Mouse (Mus musculus) embryonic facial prominence, embryonic 15.5 days (tissue): ENCODE data around the gene Snx20. TPM values are rescaled to one million over a fixed set of nuclear protein-coding genes. Genes with fewer than 3 reads are reported as not detected.

Experiments
- ATAC-seq: fragments of 200-750 bp; cut with Nextera tagmentation; 2 replicates; pipeline ENCODE4 v1.8.0; 2017; ENCODE audit warnings: low read depth, moderate TSS enrichment; ENCODE audit not compliant: insufficient number of reproducible peaks, low FRiP score, low TSS enrichment
- H3K27ac ChIP-seq: fragments of 300-500 bp; sonication (generic); replicated peaks from 2 replicates; pipeline ENCODE4 v1.5.1; 2015; ENCODE audit warnings: mild to moderate bottlenecking, inconsistent platforms
- H3K27me3 ChIP-seq: fragments of 300-500 bp; sonication (generic); 2 replicates; pipeline ENCODE4 v1.6.1; 2015; ENCODE audit warnings: inconsistent platforms
- H3K36me3 ChIP-seq: fragments of 300-500 bp; sonication (generic); 2 replicates; pipeline ENCODE4 v1.6.1; 2015; ENCODE audit warnings: mild to moderate bottlenecking, inconsistent platforms
- H3K4me1 ChIP-seq: fragments of 300-500 bp; sonication (generic); 2 replicates; pipeline ENCODE4 v1.6.1; 2015; ENCODE audit warnings: inconsistent platforms
- H3K4me2 ChIP-seq: fragments of 300-500 bp; sonication (generic); replicated peaks from 2 replicates; pipeline ENCODE4 v1.6.1; 2015; ENCODE audit warnings: mild to moderate bottlenecking, inconsistent platforms
- H3K4me3 ChIP-seq: fragments of 300-500 bp; sonication (generic); replicated peaks from 2 replicates; pipeline ENCODE4 v1.5.1; 2015; ENCODE audit warnings: mild to moderate bottlenecking, inconsistent platforms
- H3K9ac ChIP-seq: fragments of 300-500 bp; sonication (generic); 2 replicates; pipeline ENCODE4 v1.6.1; 2015; ENCODE audit warnings: inconsistent platforms
- H3K9me3 ChIP-seq: fragments of 300-500 bp; sonication (generic); replicated peaks from 2 replicates; pipeline ENCODE4 v1.6.1; 2016; ENCODE audit warnings: inconsistent platforms
- WGBS: fragments of 180-500 bp; shearing (Covaris S2); methylation state at CpG from one replicate; pipeline ENCODE4 v1.1.7; 2015; 5-methylcytosine and 5-hydroxymethylcytosine counted together
- polyA plus RNA-seq: library from polyadenylated mRNA; unstranded; fragments of >200 nt; fragmentation: Nextera tagmentation; extraction: Ambion mirVana; gene quantifications from 2 replicates; pipeline ENCODE4 v1.2.1, GENCODE M21; 2015

The Snx20 gene
- 3.2 and 3.4 TPM in 2 replicates for polyA plus RNA-seq

DNA sequence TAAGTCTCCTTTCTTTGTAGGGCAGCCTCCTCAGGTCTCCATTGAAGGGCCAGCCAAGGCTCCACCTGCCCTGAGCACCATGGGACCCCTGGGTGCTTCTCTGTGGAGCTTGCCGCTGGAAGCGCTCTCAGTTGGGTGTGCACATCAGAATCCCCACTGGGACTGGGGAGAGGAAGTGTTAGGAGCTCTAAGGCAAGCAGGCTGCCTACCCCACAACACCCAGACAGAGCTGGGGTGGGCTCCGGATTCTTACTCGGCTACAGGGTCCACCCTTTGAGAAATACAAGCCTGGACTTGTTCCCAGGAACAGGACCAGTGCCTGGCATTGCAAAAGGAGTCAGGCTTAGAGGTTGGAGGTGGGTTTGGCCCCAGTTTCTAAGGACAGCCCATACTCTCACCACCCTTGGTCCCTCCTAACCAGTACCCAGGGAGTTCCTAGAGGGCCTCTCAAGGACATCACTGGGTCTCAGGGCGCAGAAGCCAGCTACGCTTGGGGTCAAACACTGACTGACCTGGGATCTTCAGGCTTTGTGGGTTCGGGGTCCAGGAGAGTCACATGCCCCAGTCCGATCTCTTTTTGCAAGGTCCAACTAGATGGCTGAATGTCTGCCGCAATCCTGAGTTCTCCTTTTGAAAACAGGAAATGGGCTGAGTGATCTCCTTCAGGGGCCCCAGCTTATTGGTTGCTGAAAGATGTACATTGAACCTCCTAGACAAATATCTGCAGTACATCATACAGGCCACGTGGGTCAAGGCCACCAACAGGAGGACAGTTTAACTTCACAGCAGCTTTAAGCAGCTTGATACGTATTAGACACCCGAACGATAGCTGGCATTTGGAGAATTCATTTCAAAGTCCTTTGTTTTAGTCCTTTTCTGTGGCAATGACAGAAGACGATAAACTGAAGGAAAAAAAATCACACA is at the start of gene Snx20:
Gene Snx20 (minus strand): TSS at position 655 of the 924 bp plus-strand sequence.
- Histone ChIP-seq H3K27ac (no peak within 1 kb of the TSS), H3K4me1 (0 out of 2 replicates have a peak, but pooled peaks cover 6% of the 10 kb centered on the region), H3K9ac (no peak within 1 kb of the TSS), H3K9me3 (no peaks in the 10 kb centered on the region), H3K27me3 (no peaks in the 10 kb centered on the region), H3K4me3 (peak within 1 kb of the TSS; percentile 3; the same call in 1 of the 2 replicates), H3K4me2 (no peak within 1 kb of the TSS), H3K36me3 (no peaks in the 10 kb centered on the region)
- 68% methylated on average over 14 of the region's 14 CpGs for WGBS
- no peak for ATAC-seq

DNA sequence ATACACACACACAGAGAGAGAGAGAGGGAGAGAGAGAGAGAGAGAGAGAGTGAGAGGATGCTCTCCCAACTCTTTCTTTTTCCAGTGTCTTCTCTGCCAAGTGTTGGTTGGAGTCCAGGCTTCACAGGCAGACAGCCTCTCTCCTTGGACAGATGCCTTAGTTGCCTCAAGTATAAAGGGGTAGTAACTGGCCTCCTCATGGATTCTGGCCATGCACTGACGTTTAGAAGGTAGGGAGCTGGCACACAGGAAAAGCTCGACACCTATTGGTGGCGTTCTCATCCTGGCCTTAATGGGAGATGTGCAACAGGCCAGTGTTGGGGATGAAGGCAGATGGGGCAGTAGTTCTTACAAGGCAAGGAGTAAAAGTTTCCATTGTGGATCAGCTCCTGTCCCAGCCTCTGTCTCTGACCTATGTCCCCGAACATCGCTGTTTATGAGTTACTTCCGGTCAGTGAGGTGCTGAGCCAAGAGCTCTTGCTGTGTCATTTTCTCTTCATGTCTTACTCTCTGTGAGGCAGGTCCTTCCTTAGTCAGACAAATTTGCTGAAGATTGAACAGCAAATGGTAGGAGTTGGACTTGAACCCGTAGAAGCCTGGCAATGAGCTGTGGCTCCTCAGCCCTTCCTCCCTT is 47.8 kb upstream of the Snx20 start:
- H3K27ac ChIP-seq, result no peak overlapping the region
- WGBS, result 80% methylated on average over 7 of the region's 7 CpGs
- H3K4me2 ChIP-seq, result no peak overlapping the region
- ATAC-seq, result no peak
- no peaks in the 10 kb centered on the region for H3K9me3 ChIP-seq
- no peak overlapping the region for H3K4me3 ChIP-seq
- H3K4me1 ChIP-seq, result peaks cover 8% of the 10 kb centered on the region; the same call in 1 of the 2 replicates
- no peaks in the 10 kb centered on the region for H3K27me3 ChIP-seq
- no peaks in the 10 kb centered on the region for H3K36me3 ChIP-seq
- no peak overlapping the region for H3K9ac ChIP-seq

DNA sequence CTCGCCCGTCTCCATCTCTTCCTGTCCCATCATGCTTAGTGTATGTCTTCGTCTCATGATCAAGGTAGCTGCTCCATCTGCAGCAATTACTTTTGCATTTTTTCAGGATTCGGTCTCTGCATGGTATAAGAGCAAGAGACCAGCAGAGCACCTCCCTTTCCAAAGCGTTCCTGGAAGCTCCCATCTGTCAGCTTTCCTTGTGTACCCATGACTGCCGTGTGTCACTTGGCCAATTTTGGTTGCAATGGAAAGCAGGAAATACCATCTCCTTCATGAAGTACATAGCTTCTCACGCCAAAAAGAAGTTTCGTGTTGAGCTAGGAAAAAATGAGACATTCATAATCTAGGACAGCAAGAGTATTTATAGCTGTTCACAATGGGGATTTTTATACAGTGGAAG is 45.1 kb upstream of the Snx20 start:
- Histone ChIP-seq H3K4me1 (peaks cover 15% of the 10 kb centered on the region), H3K36me3 (no peaks in the 10 kb centered on the region), H3K4me3 (no peak overlapping the region), H3K27me3 (no peaks in the 10 kb centered on the region), H3K4me2 (no peak overlapping the region), H3K9me3 (no peaks in the 10 kb centered on the region), H3K9ac (no peak overlapping the region), H3K27ac (no peak overlapping the region)
- WGBS, result 70% methylated on average over 8 of the region's 8 CpGs
- no peak for ATAC-seq

DNA sequence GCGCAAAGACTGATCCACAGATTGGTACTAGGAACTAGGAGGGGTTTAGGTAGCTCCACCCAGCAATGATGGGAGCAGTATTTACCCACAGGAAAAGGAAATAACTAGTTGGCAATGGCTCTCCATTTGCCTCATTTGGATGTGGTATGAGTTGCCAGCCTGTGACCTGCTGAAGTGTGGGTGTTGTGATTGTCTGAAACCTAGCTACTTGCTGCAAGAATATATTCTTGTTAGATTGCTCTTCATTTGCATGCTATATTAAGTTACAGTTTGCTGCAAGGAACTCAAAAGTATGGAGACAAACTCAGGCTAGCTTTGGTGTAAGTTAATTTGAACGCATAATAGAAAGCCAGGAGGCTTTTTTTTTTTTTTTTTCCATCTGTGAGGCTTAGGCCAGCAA is 44.6 kb upstream of the Snx20 start:
- no peaks in the 10 kb centered on the region for H3K9me3 ChIP-seq
- no peaks in the 10 kb centered on the region for H3K36me3 ChIP-seq
- H3K27ac ChIP-seq, result no peak overlapping the region
- 77% methylated on average over 2 of the region's 2 CpGs for WGBS
- H3K27me3 ChIP-seq, result no peaks in the 10 kb centered on the region
- no peak overlapping the region for H3K9ac ChIP-seq
- no peak for ATAC-seq
- H3K4me3 ChIP-seq, result no peak overlapping the region
- H3K4me2 ChIP-seq, result no peak overlapping the region
- H3K4me1 ChIP-seq, result peaks cover 13% of the 10 kb centered on the region

DNA sequence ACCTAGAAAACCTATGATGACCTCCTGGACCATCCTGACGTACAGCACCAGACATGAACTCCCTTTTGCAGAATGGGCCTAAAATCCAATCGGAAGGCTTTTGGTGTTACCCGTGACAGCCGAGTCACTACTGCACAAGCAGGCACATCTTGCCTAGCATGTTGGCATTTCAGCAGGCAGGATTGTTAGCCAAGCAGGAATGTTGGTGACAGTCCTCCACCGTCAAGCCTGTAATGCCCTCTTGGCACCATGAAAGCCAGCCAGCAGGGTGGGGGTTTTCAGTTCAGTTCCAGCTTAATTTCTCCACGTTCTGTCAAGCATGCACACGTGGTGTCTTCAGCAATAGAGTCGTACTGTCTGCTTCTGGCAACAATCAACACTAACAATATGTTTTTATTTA is 41.1 kb upstream of the Snx20 start:
- Histone ChIP-seq H3K27me3 (no peaks in the 10 kb centered on the region), H3K4me1 (peaks cover 15% of the 10 kb centered on the region), H3K4me3 (no peak overlapping the region), H3K9me3 (no peaks in the 10 kb centered on the region), H3K27ac (no peak overlapping the region), H3K4me2 (no peak overlapping the region), H3K36me3 (no peaks in the 10 kb centered on the region), H3K9ac (no peak overlapping the region)
- ATAC-seq, result peak; percentile 39; the same call in 1 of the 2 replicates
- WGBS, result 45% methylated on average over 8 of the region's 8 CpGs

DNA sequence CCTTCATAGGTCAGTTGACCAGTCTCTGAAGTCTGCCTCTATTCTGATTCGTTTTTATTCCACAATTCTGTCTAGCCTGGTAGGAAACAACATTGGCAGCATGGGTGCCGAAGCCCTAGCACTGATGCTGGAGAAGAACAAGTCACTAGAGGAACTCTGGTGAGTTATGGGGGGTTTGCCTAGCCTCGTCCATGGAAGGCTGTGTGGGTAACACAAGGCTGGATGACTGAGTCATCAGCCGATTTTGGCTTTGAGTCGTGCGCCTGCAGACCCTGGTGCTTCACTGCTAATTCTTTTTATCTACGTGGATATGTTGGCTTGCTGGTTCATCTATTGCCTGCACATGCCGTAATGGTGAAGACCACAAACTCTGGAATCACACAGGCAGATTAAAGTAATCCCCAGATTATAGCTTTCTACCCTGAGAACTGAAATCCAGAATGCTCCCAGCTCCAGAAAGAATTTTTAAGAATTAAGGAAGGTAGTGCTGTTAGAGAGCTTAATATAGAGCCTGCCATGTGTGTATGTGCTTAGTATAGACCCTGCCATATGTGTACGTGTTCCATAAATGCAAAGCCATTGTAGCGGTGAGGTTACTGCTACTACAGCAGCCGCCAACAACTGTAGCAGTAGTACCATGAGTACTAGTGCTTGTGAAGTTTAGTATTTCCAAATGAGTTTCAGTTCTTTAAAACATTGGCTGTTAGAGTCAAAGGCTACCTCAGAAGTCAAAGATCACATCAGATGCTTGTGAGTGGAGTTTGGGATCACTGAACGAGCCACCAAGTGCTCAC is 39.6 kb upstream of the Snx20 start:
- no peak overlapping the region for H3K4me2 ChIP-seq
- H3K4me3 ChIP-seq, result no peak overlapping the region
- no peak overlapping the region for H3K27ac ChIP-seq
- ATAC-seq, result no peak
- H3K27me3 ChIP-seq, result no peaks in the 10 kb centered on the region
- no peak overlapping the region for H3K9ac ChIP-seq
- H3K9me3 ChIP-seq, result no peaks in the 10 kb centered on the region
- peaks cover 25% of the 10 kb centered on the region for H3K4me1 ChIP-seq
- 78% methylated on average over 12 of the region's 12 CpGs for WGBS
- no peaks in the 10 kb centered on the region for H3K36me3 ChIP-seq

DNA sequence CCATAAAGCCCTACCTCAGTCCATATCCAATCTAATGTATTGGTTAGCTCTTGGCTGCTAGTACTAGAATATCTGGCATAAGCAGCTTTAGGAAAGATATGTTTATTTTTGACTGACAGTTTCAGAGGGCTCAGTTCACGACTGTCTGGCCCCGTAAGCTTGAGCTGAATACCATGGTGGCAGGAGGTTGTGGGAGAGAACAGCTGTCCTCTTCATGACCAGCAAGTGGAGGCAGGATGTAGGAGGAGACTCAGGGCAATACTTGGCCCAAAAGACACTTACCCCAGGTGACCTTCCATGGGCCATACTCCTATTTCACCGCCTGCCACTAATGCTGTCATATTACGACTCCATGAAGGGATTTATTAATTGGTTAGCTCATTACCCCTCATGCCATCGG is 37.9 kb upstream of the Snx20 start:
- no peak for ATAC-seq
- no peak overlapping the region for H3K9ac ChIP-seq
- H3K4me2 ChIP-seq, result no peak overlapping the region
- H3K27me3 ChIP-seq, result no peaks in the 10 kb centered on the region
- no peak overlapping the region for H3K27ac ChIP-seq
- no peak overlapping the region for H3K4me3 ChIP-seq
- 72% methylated on average over 5 of the region's 5 CpGs for WGBS
- no peaks in the 10 kb centered on the region for H3K9me3 ChIP-seq
- peaks cover 27% of the 10 kb centered on the region for H3K4me1 ChIP-seq
- no peaks in the 10 kb centered on the region for H3K36me3 ChIP-seq

DNA sequence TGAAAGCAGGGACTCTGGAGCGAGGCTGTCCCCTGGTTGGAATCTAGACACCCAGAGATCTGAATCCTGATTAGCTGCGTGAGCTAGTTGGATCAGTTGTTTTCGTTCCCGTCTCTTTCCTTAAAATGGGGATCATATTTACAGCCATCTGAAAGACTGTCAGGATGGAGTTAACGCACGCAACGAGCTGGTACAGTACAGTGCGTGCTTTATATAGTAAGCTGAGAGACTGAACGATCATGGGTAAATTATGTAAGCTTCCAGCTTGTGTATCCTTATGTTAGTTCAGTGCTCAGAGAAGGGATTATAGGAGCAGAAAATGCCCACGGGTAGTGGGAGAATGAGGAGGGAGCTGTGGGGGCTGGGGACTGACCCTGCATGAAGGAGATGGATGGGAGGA is 35.6 kb upstream of the Snx20 start:
- WGBS, result 51% methylated on average over 10 of the region's 10 CpGs

DNA sequence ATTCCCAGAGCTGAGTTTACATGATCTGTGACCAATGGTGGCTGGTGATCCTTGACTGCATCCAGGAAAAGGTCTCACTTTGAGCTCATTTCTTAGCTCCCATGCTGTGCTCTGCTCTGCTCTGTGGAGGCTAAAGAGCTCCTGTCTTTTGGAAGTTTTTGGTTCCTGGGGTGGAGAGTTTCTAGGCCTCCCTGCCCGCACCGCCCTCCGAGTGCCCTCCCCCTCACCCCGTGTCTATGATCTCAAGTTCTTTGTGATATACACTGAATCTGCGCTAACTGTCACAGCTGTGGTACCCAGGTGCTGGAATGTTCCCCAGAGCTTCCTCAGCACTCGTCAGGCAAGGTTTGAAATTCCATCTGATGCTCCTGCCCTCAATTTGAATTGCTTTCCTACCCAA is 34.9 kb upstream of the Snx20 start:
- no peaks in the 10 kb centered on the region for H3K36me3 ChIP-seq
- H3K27ac ChIP-seq, result no peak overlapping the region
- no peak overlapping the region for H3K9ac ChIP-seq
- no peak overlapping the region for H3K4me2 ChIP-seq
- WGBS, result 64% methylated on average over 6 of the region's 6 CpGs
- no peaks in the 10 kb centered on the region for H3K27me3 ChIP-seq
- no peaks in the 10 kb centered on the region for H3K9me3 ChIP-seq
- peaks cover 27% of the 10 kb centered on the region for H3K4me1 ChIP-seq
- ATAC-seq, result no peak
- no peak overlapping the region for H3K4me3 ChIP-seq

More for the DNA sequence above, 35.6 kb upstream of the Snx20 start:
- Histone ChIP-seq H3K4me1 (peaks cover 22% of the 10 kb centered on the region), H3K9ac (no peak overlapping the region), H3K4me3 (no peak overlapping the region), H3K4me2 (no peak overlapping the region), H3K27ac (no peak overlapping the region), H3K9me3 (no peaks in the 10 kb centered on the region), H3K36me3 (no peaks in the 10 kb centered on the region), H3K27me3 (no peaks in the 10 kb centered on the region)
- no peak for ATAC-seq

DNA sequence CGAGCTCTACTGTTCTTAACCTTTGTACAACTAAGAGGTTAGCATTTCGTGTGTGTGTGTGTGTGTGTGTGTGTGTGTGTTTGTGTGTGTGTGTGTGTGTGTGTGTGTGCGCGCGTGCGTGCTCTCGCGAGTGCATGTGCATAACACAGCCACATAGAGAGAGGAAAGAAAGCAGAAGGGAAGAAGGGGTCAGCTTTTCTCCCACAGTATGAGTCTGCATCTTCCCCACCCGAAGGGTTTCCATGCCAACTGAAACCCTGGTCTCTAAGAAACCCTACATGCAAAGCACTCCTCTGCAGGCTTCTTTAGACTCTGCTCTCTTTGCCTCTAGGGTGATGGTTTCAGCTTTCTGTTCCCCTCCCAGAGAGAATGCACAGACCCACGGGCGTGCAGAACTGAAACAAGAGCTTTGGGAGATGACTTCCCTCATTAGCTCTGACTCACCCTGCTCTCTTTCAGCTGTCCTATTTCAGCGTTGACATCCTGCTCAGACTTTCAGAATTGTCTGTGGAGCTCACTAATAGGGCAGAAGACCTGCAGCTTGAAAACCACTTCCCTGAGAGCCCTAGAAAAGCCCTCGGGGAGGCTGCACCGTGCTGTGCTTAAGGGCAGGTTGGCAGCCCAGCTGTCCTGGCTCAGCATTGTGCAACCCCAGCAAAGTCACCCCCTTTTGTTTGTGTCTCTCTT is 32.6 kb upstream of the Snx20 start:
- Histone ChIP-seq H3K36me3 (no peaks in the 10 kb centered on the region), H3K4me2 (no peak overlapping the region), H3K9ac (no peak overlapping the region), H3K9me3 (no peaks in the 10 kb centered on the region), H3K27me3 (no peaks in the 10 kb centered on the region), H3K4me1 (peaks cover 31% of the 10 kb centered on the region), H3K27ac (peak overlapping the region; percentile 17; the same call in 1 of the 2 replicates), H3K4me3 (no peak overlapping the region)
- WGBS, result 46% methylated on average over 14 of the region's 14 CpGs
- ATAC-seq, result peak; percentile 63; the same call in 1 of the 2 replicates
